Mouse (Mus musculus) stomach, postnatal 0 days (tissue): ENCODE measurements around the gene Manf. TPM values are rescaled to one million over a fixed set of nuclear protein-coding genes. Genes with fewer than 3 reads are reported as not detected.
A peak's percentile ranks its signal among the peaks of the same experiment; 100 is the strongest.

Experiments used
- ATAC-seq: fragments of 200-750 bp; cut with Nextera tagmentation; 2 replicates; pipeline ENCODE4 v1.8.0; 2017; ENCODE audit not compliant: low FRiP score, low TSS enrichment
- DNase-seq: peaks from one replicate; pipeline ENCODE4 v3.0.0-alpha.2; 2016; ENCODE audit warnings: low spot score
- H3K27ac ChIP-seq: fragments of 300-500 bp; sonication (generic); replicated peaks from 2 replicates; pipeline ENCODE4 v1.5.1; 2014; ENCODE audit warnings: mild to moderate bottlenecking, control low read depth
- H3K27me3 ChIP-seq: fragments of 300-500 bp; sonication (generic); 2 replicates; pipeline ENCODE4 v1.6.1; 2014; ENCODE audit warnings: low read length; ENCODE audit not compliant: control insufficient read depth, insufficient read depth
- H3K36me3 ChIP-seq: fragments of 300-500 bp; sonication (generic); 2 replicates; pipeline ENCODE4 v1.6.1; 2014; ENCODE audit warnings: low read length, mixed read lengths; ENCODE audit not compliant: control insufficient read depth, insufficient read depth
- H3K4me1 ChIP-seq: fragments of 300-500 bp; sonication (generic); replicated peaks from 2 replicates; pipeline ENCODE4 v1.6.1; 2014; ENCODE audit warnings: antibody characterized with exemption; ENCODE audit not compliant: control insufficient read depth, insufficient read depth
- H3K4me2 ChIP-seq: fragments of 300-500 bp; sonication (generic); replicated peaks from 2 replicates; pipeline ENCODE4 v1.6.1; 2014; ENCODE audit warnings: low read depth, mild to moderate bottlenecking, control low read depth, moderate library complexity
- H3K4me3 ChIP-seq: fragments of 300-500 bp; sonication (generic); 2 replicates; pipeline ENCODE4 v1.5.1; 2014; ENCODE audit warnings: low read depth, low read length, control low read depth
- H3K9ac ChIP-seq: fragments of 300-500 bp; sonication (generic); 2 replicates; pipeline ENCODE4 v1.6.1; 2014; ENCODE audit warnings: mild to moderate bottlenecking, low read length, control low read depth, mixed read lengths
- H3K9me3 ChIP-seq: fragments of 300-500 bp; sonication (generic); 2 replicates; pipeline ENCODE4 v1.6.1; 2016; ENCODE audit warnings: low read length; ENCODE audit not compliant: control insufficient read depth
- CTCF ChIP-seq: IDR thresholded peaks from 2 replicates; pipeline ENCODE4 v1.5.1; 2016; ENCODE audit warnings: antibody characterized with exemption, low read depth, mild to moderate bottlenecking, moderate library complexity
- EP300 ChIP-seq: optimal IDR thresholded peaks from 2 replicates; pipeline ENCODE3; 2016; ENCODE audit warnings: antibody characterized with exemption
- WGBS: fragments of 180-500 bp; shearing (Covaris S2); extraction: QIAGEN DNeasy Blood & Tissue Kit; methylation state at CpG from one replicate; pipeline ENCODE4 v1.1.7; 2014; 5-methylcytosine and 5-hydroxymethylcytosine counted together
- polyA plus RNA-seq: library from polyadenylated mRNA; unstranded; fragments of >200 nt; fragmentation: Nextera tagmentation; extraction: Ambion mirVana; gene quantifications from 2 replicates; pipeline ENCODE4 v1.2.1, GENCODE M21; 2015

Gene Manf
- polyA plus RNA-seq, 1 experiment from 2014 or later: 385 TPM

DNA sequence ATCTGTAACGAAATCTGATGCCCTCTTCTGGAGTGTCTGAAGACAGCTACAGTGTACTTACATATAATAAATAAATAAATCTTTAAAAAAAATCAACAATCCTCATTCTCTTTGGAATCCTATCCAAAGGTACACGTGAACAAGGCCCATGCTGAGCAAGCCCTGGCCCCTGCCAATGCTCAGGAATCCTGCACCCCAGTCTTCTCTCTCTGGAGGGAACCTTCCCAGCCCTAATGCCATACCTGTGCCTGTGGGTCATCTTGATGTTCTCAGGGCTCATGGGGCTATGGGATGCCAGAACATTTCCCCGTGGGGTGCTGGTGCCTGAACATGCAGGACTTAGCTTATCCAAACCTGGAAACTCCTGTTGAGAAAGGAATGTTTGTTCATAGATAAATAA is 16.4 kb upstream of the Manf start:
- H3K4me2 ChIP-seq: no peak overlapping the region
- ATAC-seq (no peak), DNase-seq (no peak)
- H3K9ac ChIP-seq: no peak overlapping the region
- H3K27ac ChIP-seq: no peak overlapping the region
- H3K36me3 ChIP-seq: no peaks in the 10 kb centered on the region
- no peaks in the 10 kb centered on the region for H3K9me3 ChIP-seq
- no peaks in the 10 kb centered on the region for H3K4me1 ChIP-seq
- 60% methylated on average over 3 of the region's 3 CpGs for WGBS
- TF ChIP-seq EP300 (no peak), CTCF (no peak)
- no peak overlapping the region for H3K4me3 ChIP-seq
- H3K27me3 ChIP-seq: no peaks in the 10 kb centered on the region

DNA sequence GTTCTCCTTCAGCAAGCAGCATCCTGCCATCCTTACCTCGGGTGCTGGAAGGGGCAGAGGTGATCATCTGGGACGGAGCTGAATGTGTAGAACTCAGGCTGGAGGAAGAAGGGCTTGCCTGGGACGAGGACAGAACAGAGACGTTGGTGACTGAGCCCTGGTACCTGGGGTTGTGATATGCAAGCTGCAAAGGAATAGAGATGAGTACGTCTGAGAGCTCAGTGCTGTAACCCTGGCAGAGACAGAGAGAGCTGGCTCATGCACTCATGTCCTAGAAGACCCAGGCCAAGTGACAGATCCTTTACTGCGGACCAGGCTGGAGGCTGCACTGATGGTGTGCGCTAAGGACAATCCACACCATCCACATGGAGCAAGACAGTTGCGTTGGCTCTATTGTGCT is 14.8 kb upstream of the Manf start:
- Histone ChIP-seq H3K27ac (no peak overlapping the region), H3K9ac (no peak overlapping the region), H3K4me2 (no peak overlapping the region), H3K4me3 (no peak overlapping the region), H3K4me1 (no peaks in the 10 kb centered on the region), H3K9me3 (no peaks in the 10 kb centered on the region), H3K27me3 (no peaks in the 10 kb centered on the region), H3K36me3 (no peaks in the 10 kb centered on the region)
- ATAC-seq (no peak), DNase-seq (no peak)
- WGBS: 86% methylated on average over 8 of the region's 8 CpGs
- TF ChIP-seq CTCF (no peak), EP300 (no peak)

DNA sequence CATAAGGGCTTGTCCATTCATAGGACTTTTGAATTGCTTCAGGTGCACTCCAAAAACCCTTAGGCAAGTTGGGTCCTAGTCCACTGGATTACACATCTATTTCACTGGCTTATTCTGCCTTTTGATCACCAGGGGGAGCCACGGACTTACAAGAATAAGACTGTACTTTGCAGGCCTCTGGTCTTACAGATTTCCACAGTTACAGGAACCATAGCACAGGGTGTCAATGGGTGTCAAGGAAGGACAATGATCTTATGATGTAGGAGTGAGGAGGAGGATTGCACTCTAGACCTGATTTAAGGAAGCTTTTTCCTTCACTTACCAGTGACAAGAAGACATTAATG is 12.0 kb upstream of the Manf start:
- no peak overlapping the region for H3K4me3 ChIP-seq
- DNase-seq (peak; percentile 45), ATAC-seq (0 out of 2 replicates have a peak, but pooled peaks have one; percentile 49)
- no peaks in the 10 kb centered on the region for H3K4me1 ChIP-seq
- no peak overlapping the region for H3K27ac ChIP-seq
- no peaks in the 10 kb centered on the region for H3K27me3 ChIP-seq
- no peak overlapping the region for H3K9ac ChIP-seq
- H3K9me3 ChIP-seq: no peaks in the 10 kb centered on the region
- H3K4me2 ChIP-seq: no peak overlapping the region
- 9% methylated on average over 1 of the region's 1 CpGs for WGBS
- TF ChIP-seq CTCF (peak; percentile 86), EP300 (no peak)
- no peaks in the 10 kb centered on the region for H3K36me3 ChIP-seq

DNA sequence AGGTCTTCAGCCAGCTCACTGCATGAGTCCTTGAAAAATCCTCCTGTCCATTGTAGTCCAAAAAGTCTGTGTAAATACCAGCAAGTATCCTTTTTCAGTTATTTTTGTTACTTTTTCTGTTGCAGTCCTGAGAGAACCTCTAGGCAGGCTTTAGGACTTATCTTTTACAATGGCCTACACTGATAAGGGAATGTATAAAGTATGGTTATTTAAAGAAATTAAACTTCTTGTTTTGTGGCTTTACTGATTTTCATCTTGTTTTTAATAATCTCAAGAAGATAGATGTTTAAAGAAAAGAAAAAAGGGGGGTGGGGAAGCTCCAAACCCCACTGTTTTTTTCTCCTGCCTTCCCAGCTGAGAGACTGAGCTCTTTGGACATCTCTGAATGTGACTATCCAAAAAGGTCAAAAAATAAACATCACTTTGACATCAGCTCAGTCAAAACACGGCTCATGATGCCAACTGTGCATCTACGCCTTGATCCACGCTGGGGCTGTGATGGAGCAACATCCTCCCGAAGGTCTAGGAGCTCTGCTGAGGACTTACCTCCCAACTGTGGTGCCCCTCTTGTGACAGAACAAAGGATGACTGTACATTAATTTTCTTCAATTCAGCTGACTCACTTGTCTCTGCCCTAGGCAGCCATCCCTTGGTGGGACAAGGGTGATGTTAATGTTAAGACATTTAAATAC is 11.5 kb upstream of the Manf start:
- Histone ChIP-seq H3K9ac (no peak overlapping the region), H3K4me2 (no peak overlapping the region), H3K4me1 (no peaks in the 10 kb centered on the region), H3K27ac (no peak overlapping the region), H3K4me3 (no peak overlapping the region), H3K27me3 (no peaks in the 10 kb centered on the region), H3K36me3 (no peaks in the 10 kb centered on the region), H3K9me3 (no peaks in the 10 kb centered on the region)
- DNase-seq: no peak
- 56% methylated on average over 4 of the region's 4 CpGs for whole genome bisulfite sequencing
- TF ChIP-seq EP300 (no peak), CTCF (no peak)
- ATAC-seq: no peak

DNA sequence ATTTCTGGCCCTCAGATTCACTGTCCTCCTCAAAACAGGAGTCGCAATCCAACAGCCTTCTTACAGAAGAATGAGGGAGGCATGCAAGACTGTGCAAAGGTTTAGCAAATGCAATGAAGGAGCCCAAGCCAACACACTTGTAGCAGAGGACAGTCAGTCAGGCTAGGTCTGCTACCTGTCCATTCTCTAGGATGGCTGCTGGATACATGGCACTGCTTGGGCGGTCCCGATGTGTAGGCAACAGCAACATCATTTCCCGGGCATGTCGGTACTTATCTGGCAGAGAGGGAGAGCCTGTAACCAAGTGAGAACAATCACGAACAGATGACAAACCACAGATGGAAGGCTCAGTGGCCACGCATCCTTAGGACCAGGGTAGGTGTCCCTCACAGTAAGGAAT is 9.8 kb upstream of the Manf start:
- no peak overlapping the region for H3K4me3 ChIP-seq
- H3K27ac ChIP-seq: no peak overlapping the region
- no peaks in the 10 kb centered on the region for H3K27me3 ChIP-seq
- 85% methylated on average over 7 of the region's 7 CpGs for WGBS
- no peaks in the 10 kb centered on the region for H3K36me3 ChIP-seq
- TF ChIP-seq EP300 (no peak), CTCF (no peak)
- H3K9me3 ChIP-seq: no peaks in the 10 kb centered on the region
- H3K4me2 ChIP-seq: no peak overlapping the region
- no peak overlapping the region for H3K9ac ChIP-seq
- H3K4me1 ChIP-seq: no peaks in the 10 kb centered on the region
- ATAC-seq (no peak), DNase-seq (no peak)

DNA sequence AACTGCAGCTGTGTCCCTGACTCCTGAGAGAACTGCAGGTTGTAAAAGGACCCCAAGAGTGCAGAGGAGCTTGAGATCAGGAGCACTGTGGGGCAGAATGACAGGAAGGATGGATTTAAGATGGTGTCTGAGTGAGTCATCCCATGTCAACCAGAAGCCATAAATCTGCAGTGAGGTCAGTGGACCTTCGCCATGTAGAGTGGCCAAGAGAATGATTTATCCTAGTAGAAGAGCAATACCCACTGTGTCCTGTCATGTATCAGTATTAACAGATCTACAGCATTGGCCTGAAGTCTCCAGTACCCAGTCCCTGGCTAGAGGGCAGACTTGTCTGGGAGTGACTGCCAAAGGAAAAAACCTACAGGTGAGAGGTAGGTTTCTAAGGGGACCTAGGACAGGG is 7.1 kb upstream of the Manf start:
- no peaks in the 10 kb centered on the region for H3K36me3 ChIP-seq
- no peak overlapping the region for H3K4me3 ChIP-seq
- no peak overlapping the region for H3K27ac ChIP-seq
- no peak for DNase-seq
- no peak for ATAC-seq
- no peaks in the 10 kb centered on the region for H3K4me1 ChIP-seq
- no peaks in the 10 kb centered on the region for H3K9me3 ChIP-seq
- H3K9ac ChIP-seq: no peak overlapping the region
- 76% methylated on average over 1 of the region's 1 CpGs for WGBS
- H3K4me2 ChIP-seq: no peak overlapping the region
- no peaks in the 10 kb centered on the region for H3K27me3 ChIP-seq
- TF ChIP-seq CTCF (no peak), EP300 (no peak)
